Mouse (Mus musculus) kidney, postnatal 10 days (tissue): Measurements from ENCODE around the gene Paxbp1.
A peak's percentile ranks its signal among the peaks of the same experiment; 100 is the strongest.

Experiments used
- DNase-seq: peaks from one replicate; pipeline ENCODE4 v3.0.0; 2021; ENCODE audit warnings: mixed read lengths

The Paxbp1 gene

GRCm38 (mm10) chr16:91053599-91053998 lies 9.3 kb upstream of the Paxbp1 start:
- DNase-seq, result no peak

GRCm38 (mm10) chr16:91045511-91045910 lies 1.2 kb upstream of the Paxbp1 start:
- DNase-seq, result peak; percentile 63

DNA sequence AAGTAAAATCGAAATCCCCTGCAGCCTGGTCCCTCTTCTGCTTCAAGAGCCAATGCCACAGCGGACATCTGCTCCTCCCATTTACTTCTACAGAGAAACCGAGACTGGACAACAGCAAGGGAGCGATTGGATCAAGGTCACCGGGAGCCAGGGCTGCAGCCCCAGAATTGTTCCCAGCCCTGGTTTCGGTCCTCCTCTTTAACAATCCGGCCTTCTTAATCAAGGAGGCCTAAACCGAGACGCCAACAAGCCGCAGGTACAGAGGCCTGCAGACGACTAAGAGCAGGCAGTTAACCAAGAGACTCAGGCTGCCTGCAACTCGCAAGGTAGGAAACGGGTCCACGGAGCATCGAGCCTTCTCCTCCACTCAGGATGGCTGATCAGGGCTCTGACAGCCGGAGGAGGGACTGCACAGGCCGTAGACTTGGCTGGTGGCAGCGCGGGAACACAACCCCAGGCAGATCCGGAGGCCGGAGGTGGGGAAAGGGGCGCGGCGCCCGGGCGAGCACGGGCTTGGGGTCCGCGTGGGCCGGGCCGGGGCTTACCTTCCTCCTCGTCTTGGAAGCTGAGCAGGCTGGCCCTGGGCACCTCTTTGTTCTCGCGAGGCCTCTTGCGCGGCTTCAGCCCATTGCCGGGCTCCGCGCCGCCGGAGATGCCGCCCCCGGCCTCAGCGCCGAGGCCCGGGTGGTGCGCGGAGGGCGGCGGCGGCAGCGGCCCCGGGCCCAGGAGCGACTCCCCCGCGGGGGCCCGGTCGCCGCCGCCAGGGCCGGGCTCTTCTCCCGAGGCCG lies 688 bp downstream of the Paxbp1 start:
- peak; percentile 77 for DNase-seq

- no peak for DNase-seq
Observed at GRCm38 (mm10) chr16:91042640-91043039, 1.7 kb downstream of the Paxbp1 start.

DNA sequence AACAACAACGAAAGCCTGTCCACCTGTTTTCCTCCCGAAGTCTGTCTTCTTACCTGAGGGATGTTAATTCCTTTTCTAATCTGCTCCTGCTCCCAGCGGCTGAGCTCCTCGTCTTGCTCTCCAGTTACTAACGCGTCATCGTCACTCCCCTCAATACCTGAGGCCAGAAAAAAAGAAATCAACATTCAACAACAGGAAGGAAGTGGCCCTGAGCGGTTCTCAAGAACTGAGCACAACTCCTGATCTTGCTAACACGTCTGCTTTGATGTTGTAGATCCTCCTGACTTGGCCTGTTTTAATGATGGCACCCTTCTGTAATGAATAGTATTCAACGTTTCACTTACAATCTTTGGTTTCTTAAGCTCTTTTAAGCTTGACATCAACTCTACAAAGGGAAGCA lies 8.5 kb downstream of the Paxbp1 start:
- no peak for DNase-seq

- no peak for DNase-seq
Observed at GRCm38 (mm10) chr16:91030751-91031150, 13.6 kb downstream of the Paxbp1 start.

GRCm38 (mm10) chr16:91029901-91030300 lies 14.4 kb downstream of the Paxbp1 start:
- no peak for DNase-seq

DNA sequence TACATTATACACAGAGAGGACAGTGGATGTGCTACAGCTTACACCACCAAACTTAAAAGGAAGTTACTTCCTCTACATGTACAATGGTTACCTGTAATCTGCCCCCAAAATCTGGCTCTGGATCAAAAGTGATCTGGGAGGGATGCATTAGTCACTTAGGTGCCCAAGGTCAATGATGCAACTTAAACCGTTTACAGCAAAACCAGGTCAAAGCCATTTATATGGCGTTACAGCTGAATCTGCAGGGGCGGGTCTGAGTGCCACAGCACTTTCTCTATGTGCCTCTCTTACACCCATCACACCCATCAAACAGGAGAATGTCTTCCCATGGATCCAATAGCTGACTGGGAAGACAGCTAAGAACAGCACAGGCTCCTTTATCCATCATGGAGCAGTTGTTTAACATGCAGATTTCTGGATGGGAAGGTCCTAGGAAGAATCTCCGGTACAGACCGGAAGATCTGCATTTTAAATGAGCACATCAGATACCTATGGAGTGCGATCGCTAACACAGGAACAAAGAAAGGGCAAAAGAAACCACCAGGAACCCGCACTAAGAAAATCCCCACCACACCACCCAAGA lies 15.1 kb downstream of the Paxbp1 start:
- no peak for DNase-seq

GRCm38 (mm10) chr16:91026290-91026689 lies 18.1 kb downstream of the Paxbp1 start:
- DNase-seq, result no peak

DNA sequence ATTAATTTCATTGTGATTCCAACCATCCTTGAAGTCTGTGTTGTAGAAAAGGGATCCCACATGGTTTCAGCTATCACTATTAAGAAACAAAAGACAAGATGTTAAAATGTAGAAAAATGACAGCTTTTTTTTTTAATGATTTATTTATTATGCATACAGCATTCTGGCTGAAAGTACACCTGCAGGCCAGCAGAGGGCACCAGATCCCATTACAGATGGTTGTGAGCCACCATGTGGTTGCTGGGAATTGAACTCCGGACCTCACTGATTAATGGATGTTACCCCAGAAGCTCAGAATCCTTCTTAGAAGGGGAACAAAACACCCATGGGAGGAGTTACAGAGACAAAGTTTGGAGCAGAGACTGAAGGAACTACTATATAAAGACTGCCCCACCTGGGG lies 21.0 kb downstream of the Paxbp1 start:
- DNase-seq, result peak; percentile 30

DNA sequence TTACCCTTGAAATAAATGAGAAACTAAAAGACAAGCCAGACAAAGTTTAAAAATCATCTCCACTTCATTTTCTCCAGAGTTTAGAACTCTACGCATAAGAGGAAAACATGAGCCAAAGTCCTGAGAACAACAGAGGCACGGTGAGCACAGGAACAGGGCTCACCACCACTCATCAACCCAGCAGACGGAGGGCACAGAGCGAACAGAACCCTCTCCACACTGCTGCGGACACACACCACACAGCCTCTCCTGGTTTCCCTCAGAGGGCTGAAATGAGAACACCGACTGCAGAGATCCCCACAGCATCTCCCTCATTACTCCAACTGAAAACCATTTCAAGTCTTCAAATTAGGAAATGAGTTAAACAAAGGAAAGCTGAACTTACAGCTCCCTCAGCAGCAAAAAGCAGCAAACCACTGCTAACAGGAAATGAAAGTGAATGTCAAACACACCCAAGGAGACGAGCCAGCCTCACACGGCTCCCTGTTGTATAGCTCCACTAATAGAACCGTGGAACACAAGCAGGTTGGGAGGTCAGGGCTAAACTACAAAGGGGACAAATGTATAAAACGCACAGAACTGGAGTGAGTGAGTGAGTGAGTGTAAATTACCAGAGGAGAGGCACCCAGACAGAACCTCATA lies 23.4 kb downstream of the Paxbp1 start:
- DNase-seq, result no peak

- no peak for DNase-seq
Observed at GRCm38 (mm10) chr16:91019476-91019875, 24.9 kb downstream of the Paxbp1 start.

- DNase-seq, result no peak
Observed at GRCm38 (mm10) chr16:91015761-91016160, 28.6 kb downstream of the Paxbp1 start.

GRCm38 (mm10) chr16:91011847-91012246 lies 32.5 kb downstream of the Paxbp1 start:
- DNase-seq, result no peak

GRCm38 (mm10) chr16:91011021-91011683 lies 33.2 kb downstream of the Paxbp1 start, which contains the start of gene Synj1:
Synj1 (minus strand) TSS chr16:91011308.
- peak; percentile 95 for DNase-seq

DNA sequence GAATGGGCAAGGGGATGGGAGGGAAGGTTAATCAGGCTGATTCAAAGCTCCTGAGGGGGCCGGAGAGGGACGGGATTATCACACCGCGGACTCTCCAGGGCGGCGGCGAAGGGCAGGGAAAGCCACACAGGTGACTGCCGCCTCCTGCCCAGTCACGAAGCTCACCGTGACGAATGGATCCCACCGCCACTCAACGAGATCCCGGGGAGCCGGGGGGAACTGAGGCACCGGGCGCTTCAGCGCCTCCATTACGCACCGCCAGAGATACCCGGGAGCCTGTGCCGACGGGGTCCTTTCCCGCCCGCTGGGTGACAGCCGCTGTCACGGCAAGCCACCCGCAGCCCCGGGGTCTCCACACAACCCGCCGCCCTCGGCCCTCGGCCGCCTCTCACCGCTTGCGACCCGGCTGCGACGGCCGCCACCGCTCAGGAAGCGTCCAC lies 33.7 kb downstream of the Paxbp1 start:
- no peak for DNase-seq

DNA sequence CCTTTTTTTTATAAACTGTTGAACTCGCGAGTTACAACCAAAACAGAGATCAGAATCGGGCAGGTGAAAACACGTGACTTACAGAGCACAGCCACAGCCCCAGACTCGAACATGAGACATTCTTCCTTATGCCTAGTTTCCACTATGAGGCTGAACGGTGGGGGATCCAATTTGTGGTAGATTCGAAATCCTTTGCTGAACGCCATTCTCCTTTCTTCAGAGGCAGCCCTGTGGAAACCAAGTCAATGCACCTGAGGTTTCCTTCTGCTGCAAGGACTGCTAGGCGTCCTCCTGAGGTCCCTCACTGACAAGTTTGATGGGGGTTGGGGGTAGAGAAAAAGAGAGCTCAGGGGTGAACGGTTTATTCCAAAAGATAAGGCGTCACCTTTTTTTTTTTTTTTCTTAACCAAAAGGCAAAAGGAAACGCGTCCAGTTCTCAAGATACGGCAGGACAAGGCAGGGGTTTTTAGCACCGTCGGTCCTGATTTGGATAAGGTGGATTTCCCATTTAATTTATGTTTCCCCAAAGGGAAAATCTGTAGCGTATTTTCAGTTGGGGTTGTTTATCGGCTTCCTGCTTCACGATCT lies 34.3 kb downstream of the Paxbp1 start:
- no peak for DNase-seq

DNA sequence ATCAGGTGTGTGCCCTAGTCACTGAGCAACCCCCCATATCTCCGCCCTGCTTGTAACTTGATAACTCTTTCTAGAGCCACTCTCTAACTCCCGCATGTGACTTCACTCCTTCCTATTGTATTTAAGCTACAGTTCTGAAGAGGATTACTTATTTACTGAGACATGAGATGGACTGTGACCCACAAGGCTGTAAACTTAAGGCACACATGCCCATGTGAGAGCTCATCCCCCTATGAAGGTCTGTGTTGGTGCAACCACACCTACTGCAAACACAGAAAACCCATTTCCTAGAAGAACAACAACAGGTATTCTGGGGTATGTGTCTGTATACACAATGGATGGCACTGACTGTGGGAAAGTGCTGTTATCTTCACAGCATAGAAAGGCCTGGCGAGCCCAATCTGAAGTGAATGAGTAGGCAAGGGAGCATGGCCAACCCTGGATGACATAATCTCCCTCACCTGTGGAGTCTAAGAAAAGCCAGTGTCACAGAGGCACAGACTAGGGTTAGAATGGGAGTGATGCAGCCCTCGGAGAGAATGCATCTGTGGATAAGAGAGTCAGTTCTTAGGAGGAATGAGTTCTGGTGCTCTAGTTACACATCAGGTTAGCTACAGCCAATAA lies 39.3 kb downstream of the Paxbp1 start:
- no peak for DNase-seq

- DNase-seq, result no peak
Observed at GRCm38 (mm10) chr16:91001098-91001497, 43.2 kb downstream of the Paxbp1 start.

GRCm38 (mm10) chr16:90999827-91000226 lies 44.5 kb downstream of the Paxbp1 start:
- no peak for DNase-seq

- DNase-seq, result no peak
Observed at GRCm38 (mm10) chr16:90997822-90998221, 46.5 kb downstream of the Paxbp1 start.
